Mouse (Mus musculus): ENCODE measurements at regions not wholly inside any gene's neighbourhood (a gene's known extent, or its start where the extent isn't known, plus 50 kb on each side); places are given as distances from the start of the nearest gene placed in this dataset.

- DNase-seq (ENCODE audit: low spot score), result no peak
Observed at GRCm38 (mm10) chr2:75418689-75419088, 240.4 kb upstream of the Hnrnpa3 start.

DNA sequence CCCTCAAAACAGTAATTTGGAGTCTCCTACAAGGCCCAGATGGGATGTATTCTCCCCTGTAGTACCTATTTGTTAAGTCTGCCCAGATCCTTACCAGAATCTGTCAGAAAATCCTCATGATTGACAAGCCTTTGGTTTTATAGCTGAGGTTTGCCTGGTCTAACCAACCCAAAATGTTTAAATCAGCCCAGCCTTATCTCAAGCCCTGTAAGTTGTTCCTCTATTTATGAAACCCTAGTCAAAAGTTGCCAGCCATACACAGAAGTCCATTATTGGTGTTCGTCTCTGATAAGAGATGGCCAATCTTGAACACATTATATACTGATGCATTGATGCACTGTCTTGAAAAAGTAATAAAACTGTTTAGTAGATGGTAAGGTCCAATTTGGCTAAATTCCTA lies 239.9 kb upstream of the Hnrnpa3 start:
- no peak for DNase-seq (ENCODE audit: low spot score)

- no peak for DNase-seq (ENCODE audit: low spot score)
Observed at GRCm38 (mm10) chr2:75422798-75423685, 236.0 kb upstream of the Hnrnpa3 start.

DNA sequence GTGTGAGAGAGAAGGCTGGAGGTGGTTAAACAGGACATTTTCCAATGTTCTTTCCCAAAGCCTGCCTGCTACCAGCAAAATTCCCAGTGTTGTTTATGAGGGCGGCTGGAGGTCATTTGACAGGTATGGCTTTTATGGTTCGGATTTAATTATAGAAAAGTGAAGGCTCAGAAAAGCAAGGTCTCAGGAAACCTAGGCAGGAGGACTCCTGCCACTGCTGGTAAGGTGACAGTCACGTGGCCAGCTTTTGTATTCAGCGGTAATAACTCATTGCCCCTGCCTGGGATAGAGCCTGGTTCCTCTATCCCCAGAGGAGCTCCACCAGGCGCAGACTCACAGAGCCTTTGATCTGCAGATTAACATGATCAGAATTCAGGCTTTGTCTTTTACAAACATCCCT lies 235.2 kb upstream of the Hnrnpa3 start:
- no peak for DNase-seq (ENCODE audit: low spot score)

GRCm38 (mm10) chr2:75424363-75424762 lies 234.7 kb upstream of the Hnrnpa3 start:
- DNase-seq (ENCODE audit: low spot score), result no peak

GRCm38 (mm10) chr2:75424911-75425310 lies 234.2 kb upstream of the Hnrnpa3 start:
- no peak for DNase-seq (ENCODE audit: low spot score)

- DNase-seq (ENCODE audit: low spot score), result no peak
Observed at GRCm38 (mm10) chr2:75425384-75425783, 233.7 kb upstream of the Hnrnpa3 start.

DNA sequence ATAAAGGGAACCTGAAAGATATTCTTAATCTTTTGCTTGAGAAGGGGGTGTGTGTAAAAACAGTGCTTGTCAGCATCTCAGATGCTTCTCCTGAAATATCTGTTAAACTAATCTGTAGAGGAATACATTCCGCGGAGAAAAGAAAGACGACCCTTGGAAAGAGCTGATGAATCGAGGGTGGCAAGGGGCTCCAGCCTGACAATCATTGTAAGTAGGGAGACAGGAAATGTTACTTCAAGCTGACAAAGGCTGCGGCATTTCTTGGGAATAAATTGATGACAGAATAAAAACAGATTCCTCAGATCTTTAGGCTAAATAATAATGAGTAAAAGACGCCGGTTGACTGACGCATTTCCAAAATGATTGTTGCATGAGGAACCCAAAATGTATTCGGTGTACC lies 233.3 kb upstream of the Hnrnpa3 start:
- DNase-seq (ENCODE audit: low spot score), result no peak

DNA sequence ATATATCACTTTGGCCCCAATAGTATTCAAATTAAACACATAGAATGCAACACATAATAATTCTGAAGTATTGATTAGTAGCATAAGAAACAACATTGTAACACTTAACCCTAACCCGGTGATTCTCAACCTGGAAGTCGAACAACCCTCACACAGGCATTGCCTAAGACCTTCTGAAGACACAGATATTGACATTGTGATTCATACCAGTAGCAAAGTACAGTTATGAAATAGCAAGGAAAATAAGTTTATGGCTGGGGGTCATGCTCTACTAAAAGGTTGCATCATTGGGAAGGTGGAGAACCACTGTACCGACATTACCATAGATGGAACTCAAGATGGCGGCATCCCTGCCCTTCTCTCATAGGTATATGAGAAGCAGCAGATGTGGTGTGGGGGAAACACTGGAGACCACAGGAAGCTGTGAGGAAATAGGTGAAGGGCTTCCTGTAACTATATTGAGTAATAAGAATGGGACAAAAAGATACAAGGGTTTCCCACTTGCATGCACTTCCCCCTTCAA lies 231.1 kb upstream of the Hnrnpa3 start:
- DNase-seq (ENCODE audit: low spot score), result no peak

DNA sequence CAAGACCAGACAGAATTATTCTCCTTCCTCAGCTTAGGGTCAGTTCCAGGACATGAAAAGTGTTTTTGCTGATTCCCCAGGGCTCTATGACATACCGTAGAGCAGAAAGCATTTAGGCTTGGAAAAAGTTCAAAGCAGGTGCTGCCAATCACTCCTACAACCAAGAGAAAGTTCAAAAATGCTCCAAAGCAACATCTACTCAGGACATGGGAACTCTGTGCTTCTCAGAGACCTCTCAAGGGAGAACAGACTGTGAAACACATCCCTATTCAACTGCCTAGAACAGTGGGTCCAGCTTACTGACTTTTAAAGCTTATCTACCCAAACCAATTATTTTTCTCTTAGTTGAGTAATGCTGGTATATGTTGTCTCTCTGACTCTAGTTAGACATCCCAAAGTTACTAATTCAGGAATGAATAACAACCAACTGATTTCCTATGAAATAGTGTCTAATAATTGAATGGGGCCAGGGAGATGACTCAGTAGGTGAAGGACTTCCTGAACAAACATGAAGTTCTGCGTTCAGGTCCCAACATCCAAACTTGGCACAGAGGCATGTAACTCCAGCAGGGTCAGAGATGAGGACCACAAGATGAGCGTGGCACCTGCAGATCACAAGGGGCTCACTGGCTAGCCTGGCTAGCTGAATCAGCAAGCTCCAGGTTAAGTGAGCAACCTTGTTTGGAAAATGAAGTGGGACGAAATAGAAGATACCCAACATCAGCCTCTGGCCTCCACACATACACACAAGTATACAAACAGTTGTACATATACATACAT lies 228.7 kb upstream of the Hnrnpa3 start:
- no peak for DNase-seq (ENCODE audit: low spot score)

- DNase-seq (ENCODE audit: low spot score), result no peak
Observed at GRCm38 (mm10) chr2:75431981-75432380, 227.1 kb upstream of the Hnrnpa3 start.

DNA sequence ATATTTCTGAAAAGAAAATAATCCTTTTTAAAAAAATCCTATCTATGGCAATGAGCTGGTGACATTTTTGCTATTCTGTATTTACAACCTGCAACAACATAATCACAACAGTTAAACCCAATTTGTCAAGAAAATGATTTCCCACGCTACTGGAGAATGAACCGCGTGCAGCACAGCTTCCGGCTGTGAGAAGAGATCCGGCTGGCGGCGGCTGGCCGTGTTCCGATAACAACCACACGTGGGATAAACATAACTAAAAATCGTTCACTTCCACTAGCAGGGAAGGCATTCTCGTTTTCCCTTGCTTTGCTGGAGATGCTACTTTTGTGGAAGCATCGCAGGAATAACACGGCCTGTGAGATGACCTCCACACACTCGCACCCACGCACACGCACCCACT lies 224.5 kb upstream of the Hnrnpa3 start:
- DNase-seq (ENCODE audit: low spot score), result no peak

DNA sequence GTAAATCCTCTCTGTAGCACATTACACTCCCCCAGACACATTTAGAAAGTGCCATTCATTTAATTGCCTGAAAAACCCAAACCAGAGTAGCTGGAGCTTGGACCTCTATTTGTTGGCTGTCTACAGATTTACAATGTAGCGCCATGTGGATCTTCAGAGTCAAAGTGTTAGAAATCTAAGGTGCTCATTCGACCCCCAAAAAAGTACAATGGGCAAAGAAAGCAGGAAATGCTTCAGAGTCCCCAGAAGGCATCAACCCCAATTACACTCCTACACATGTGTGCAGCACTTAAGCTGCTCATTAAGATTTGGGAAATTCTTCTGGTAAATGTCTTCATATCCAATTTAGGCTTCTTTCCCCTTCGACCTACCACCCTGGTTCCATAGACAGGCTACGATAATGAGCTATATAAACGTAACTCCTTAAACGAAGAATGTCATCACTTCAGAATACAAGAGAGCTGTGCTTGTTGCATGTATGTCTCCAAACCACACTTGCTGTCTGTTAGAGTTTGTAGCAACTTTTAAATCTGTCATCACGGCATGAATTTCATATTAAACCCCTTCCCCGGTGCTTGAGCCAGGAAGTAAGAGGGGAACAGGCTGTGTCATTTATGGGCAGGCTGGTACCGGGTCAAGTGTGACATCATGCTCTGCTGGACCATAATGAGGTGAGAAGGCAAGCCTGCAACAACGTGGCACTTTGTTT lies 219.4 kb upstream of the Hnrnpa3 start:
- no peak for DNase-seq (ENCODE audit: low spot score)

- DNase-seq (ENCODE audit: low spot score), result no peak
Observed at GRCm38 (mm10) chr2:75442632-75443031, 216.4 kb upstream of the Hnrnpa3 start.

DNA sequence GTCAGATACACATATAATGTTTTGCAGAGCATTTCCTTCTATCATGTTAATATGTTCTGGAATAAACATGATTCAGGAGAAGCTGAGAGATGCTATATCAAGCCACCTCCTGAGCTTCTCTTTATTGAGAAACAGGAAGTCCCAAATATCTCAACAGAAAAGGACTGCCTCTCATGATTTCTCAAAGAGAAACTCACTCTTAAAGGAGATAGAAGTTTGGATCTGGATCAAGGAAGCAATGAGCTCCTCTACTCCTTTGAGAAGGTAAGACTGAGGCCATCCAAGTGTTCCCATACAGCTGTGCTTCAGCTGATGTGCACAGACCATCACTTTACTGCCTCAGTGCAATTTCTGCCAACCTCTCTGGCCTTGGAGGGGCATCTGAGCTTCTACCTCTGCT lies 213.9 kb upstream of the Hnrnpa3 start:
- DNase-seq (ENCODE audit: low spot score), result no peak

GRCm38 (mm10) chr2:75446996-75447715 lies 211.9 kb upstream of the Hnrnpa3 start:
- no peak for DNase-seq (ENCODE audit: low spot score)

DNA sequence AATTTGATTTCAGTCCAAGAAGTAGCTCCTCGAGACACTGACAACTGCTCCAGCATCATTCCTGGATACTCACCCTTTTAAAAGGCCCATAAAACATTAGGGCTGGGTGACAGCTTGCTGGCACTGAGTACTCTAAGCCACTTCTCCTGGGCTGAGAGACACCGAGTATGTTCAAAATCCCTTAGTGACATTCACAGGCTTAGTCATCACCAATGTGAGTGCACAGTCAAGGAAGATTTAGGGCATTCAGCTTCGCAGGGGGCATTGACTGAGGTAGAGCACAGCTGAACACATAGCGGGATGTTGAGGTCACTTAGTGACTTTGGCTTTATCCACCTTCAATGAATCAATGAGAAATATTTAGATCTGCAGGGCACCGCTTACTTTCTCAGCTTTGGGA lies 210.8 kb upstream of the Hnrnpa3 start:
- no peak for DNase-seq (ENCODE audit: low spot score)

DNA sequence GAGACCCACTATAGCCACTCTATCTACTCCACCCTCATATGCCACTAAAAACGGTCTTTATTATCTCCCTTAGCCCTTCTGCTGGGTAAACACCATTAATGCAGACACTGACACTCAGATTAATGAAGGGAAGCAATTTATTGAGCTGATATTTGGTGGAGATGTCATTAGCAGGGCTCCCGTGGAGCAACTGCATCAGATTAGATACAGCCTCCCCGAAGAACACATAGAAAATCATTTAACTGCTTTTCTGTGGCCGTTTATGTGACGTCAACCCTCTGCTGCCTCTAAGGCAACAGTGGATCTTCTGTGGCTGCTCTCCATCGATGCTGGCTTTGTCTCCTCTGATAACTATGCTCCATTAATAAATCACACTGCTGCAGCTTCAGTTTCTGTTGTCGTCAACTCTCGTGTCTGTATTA lies 207.2 kb upstream of the Hnrnpa3 start:
- no peak for DNase-seq (ENCODE audit: low spot score)

- no peak for DNase-seq (ENCODE audit: low spot score)
Observed at GRCm38 (mm10) chr2:75452274-75453148, 206.6 kb upstream of the Hnrnpa3 start.

- DNase-seq (ENCODE audit: low spot score), result no peak
Observed at GRCm38 (mm10) chr2:75455481-75455880, 203.6 kb upstream of the Hnrnpa3 start.

DNA sequence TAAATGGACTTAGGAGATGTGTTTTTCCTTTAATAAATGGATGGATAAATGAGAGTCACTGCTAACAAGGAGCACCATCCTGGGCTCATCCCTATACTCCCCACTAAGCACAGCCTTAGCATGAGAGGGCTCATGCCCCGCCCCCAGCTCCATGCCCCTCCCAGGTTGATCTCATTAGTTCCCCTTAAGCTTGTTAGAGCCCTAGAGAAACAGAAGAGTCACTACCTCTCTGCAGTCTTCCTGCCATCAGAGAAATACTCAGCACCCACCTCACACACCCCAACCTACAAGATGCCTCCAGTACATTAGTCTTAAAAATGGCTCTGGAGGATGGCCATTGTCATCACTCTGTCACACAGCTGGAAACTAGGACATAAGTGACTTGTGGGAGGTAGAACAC lies 202.8 kb upstream of the Hnrnpa3 start:
- DNase-seq (ENCODE audit: low spot score), result no peak

All from testis, postnatal 10 days (tissue).